ENCODE assay signal across 17 mouse cellular contexts in genomic region chr3:52774734-52775133, GRCm38 (mm10).
"Had no signal": no experiment of that assay in that cellular context is flagged by ENCODE, and none has a peak within 500 bp of the region (broad histone marks: within the 10 kb centered on the region; RNA-seq: fewer than 3 reads in every experiment).

No protein-coding gene starts in this region.

- H3K9me3 ChIP-seq: midbrain, embryonic 10.5 days; midbrain, embryonic 13.5 days; neural tube, embryonic 13.5 days; neural tube, embryonic 15.5 days had no signal

- H3K4me3 ChIP-seq: midbrain, embryonic 10.5 days; midbrain, embryonic 13.5 days; myocyte; neural tube, embryonic 13.5 days; neural tube, embryonic 15.5 days had no signal

- H3K4me2 ChIP-seq: lung, embryonic 14.5 days; midbrain, embryonic 13.5 days; neural tube, embryonic 13.5 days; neural tube, embryonic 15.5 days had no signal

- H3K27ac ChIP-seq: midbrain, embryonic 10.5 days; midbrain, embryonic 13.5 days; neural tube, embryonic 13.5 days; neural tube, embryonic 15.5 days had no signal

- H3K4me1 ChIP-seq: midbrain, embryonic 10.5 days; midbrain, embryonic 13.5 days; neural tube, embryonic 13.5 days; neural tube, embryonic 15.5 days had no signal

- ATAC-seq: midbrain, embryonic 13.5 days; midbrain, embryonic 16.5 days had no signal

- H3K9ac ChIP-seq: lung, embryonic 14.5 days; midbrain, embryonic 13.5 days; neural tube, embryonic 13.5 days; neural tube, embryonic 15.5 days had no signal

- H3K36me3 ChIP-seq: midbrain, embryonic 10.5 days; midbrain, embryonic 13.5 days; neural tube, embryonic 13.5 days; neural tube, embryonic 15.5 days had no signal

- DNase-seq: lung, adult 18-20 months; lung, embryonic 14.5 days; lung, postnatal 10 days; lung, postnatal 4 days; right cerebral cortex, adult 18-20 months; right cerebral cortex, postnatal 25 days; right cerebral cortex, postnatal 4 days; spleen, adult 18-20 months; thymus, adult 18-20 months; thymus, postnatal 14 days; thymus, postnatal 36 days had no signal

- H3K27me3 ChIP-seq: midbrain, embryonic 13.5 days; neural tube, embryonic 13.5 days; neural tube, embryonic 15.5 days had no signal
